Mouse (Mus musculus): ENCODE measurements around the gene Tas1r3.
A peak's percentile ranks its signal among the peaks of the same experiment; 100 is the strongest.

Gene Tas1r3

DNA sequence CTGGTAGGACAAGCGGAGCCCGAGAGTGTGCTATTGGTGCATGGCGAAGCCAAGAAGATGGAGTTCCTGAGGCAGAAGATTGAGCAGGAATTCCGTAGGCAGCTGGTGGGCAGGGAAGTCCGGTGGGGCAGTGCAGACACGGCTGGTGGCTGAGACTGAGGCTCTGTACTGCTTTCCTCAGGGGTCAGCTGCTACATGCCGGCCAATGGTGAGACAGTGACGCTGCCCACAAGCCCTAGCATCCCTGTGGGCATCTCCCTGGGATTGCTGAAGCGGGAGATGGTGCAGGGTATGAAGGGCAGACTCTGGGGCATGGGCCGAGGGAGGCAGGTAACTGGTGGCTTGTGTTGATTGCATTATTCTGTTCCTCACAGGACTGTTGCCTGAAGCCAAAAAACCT, 24.5 kb upstream of the Tas1r3 start:
- no peak for DNase-seq (ENCODE audit: low spot score in 2 of 2)

DNA sequence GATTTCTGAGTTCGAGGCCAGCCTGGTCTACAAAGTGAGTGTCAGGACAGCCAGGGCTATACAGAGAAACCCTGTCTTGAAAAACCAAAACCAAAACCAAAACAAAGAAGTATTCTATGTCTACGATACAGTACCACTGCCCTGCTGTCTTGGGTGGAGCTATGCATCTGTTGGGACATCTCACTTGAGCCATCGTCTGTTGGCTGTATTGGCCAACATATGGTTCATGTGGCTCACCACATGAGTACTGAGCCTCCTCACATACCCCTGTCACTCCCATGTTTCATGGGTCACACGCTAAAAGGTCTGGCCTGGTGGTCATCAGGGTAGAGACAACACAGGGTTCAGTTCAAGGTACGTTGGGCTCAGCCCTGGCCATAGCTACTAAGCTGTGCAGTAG, 23.2 kb upstream of the Tas1r3 start:
- DNase-seq (ENCODE audit: low spot score in 2 of 2), result no peak

DNA sequence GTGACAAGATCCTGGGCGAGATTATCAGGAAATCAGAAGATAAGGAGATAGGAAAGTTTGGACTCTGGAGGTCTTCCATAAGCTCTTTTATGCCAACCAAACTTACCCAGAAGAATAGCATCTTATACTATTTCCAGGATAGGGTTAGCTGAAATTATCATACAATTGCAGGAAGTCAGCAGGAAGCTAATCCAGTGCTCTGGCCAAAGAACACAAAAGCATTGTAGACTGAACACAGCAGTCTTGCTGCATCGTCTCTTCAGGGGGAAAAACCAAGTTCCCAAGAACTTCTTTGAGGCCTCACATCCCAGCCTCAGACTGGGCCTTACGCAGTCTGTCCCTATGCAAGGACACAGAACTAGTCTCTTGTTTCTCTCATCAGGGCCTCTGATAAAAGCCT, 20.4 kb upstream of the Tas1r3 start:
- no peak for DNase-seq (ENCODE audit: low spot score in 2 of 2)

DNA sequence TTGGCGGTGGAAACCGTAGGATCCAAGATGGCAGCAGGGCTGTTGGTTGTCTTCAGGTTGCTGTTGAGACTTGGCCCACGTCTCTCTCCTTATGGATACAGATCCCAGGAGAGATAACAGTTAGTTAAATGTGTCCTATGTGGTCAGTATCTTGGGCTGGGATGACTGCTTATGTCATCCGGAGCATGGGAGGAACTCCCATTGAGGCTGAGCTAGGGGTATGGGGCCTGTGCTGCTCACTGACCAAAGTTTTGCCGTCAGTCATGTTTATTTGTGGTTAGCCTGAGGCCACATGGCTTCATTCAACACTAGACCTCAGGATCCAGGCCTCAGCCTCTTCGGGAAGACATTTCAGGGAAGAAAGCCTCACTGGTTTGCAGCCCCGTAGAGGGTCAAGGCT, 8.2 kb upstream of the Tas1r3 start:
- no peak for DNase-seq (ENCODE audit: low spot score in 2 of 2)

DNA sequence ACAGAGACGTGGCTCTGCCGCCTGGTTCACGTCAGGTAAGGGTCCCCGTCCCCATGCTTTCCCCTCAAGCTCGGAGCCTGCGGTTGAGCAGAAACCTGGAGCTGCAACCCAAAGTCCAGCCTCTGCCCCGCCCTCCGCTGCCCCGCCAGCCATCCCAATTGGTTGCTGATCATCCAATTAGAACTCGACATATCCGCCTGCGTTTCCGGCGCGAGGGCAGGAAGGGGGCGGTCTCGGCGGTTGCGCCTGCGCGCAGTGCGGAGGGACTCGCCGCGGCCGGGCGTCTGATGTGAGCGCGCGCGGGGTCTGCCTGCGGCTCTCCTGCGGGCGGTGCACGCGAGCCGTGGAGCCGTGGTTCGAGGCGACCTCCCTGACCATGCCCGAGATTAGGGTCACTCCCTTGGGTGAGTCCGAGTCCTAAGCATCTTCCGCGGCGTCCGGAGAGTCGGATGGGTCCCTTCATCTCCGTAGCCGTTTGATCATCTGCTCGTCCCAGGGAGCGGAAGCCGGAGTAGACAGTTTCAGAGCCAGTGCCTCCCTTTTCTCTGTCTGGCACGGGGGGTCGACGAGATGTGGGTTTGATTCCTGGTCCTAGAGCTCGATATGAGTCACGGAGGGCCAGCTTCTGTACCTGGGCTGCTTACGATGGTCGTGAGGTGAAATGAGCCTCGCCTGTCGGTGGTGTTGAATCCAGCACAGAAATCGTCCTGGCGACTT, 6.3 kb upstream of the Tas1r3 start, which contains the start of the genes Cptp and Ints11:
Gene Cptp (minus strand): TSS at position 124 of the 717 bp plus-strand sequence.
Gene Ints11 (plus strand): TSS at position 230 of the 717 bp plus-strand sequence.
- DNase-seq (ENCODE audit: low spot score in 2 of 2), result peak; percentile 95 to 98

DNA sequence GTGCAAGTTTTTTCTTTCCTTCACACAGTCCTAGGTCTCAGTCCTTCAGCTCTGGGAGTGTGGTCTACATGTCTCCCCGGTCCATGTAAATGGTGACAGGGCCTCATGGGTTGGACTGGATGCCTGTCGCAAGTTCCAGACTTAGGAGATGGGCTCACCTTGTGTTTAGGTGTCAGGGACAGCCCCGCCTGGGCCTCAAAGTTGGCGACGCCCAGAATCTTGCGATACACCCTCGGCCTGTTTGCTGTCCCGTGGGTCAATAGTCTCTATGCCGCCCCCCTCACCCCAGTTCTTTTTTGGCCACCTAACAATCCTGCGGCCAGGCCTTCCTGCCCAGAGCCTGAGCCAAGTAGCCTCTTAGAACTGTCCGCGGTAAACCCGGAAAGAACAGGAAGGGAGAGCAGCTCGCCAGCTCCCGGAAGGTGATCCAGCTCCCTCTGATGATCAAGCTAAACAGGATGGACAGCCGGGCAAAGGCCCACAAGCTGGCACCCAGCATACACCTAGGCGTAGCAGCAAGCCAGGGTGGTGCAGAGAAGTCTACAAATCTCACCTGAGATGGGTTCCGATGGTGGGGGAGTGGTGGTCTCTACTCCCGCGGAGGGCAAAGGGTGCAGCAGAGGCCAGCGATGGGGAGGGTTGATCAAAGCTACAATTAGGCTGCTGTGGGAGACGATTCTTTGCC, 5.6 kb upstream of the Tas1r3 start:
- DNase-seq (ENCODE audit: low spot score in 2 of 2), result no peak

DNA sequence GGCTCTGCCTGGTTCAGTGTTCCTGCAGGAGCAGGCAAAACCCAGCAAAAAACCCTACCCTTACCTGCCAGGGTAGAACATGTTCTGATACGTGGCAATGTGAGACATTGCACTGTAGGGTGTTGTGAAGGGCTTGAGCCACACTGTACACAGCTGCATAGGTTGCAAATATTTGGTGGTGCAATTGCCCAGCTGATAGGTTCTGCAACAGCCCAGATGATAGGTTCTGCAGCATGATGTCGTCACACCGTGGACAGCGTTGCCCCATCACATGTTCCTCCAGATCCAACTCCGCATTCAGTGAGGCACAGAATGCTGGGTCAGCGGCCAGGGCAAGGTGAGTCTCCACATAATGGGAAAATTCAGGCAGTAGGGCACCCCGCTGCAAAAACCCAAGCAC, 1.4 kb downstream of the Tas1r3 start:
- DNase-seq (ENCODE audit: low spot score in 2 of 2), result no peak

DNA sequence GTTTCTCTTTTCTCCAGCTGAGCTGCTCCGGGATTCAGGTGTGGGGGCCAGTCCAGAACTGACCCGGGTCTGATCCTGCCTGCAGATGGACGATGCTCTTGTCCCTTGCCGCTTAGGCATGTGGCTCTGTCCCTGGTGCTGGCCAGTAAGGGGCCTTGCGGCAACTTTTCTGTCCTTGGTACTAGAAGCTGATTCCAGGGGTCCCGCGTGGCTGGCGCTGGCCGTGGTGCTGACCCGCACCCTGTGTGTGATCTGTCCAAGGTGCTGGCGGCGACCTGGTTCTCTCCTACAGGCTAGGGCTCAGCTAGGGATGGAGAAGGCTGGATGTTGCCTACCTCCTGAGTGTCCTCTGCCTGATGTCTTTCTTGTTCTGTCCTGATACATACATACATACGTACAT, 3.8 kb downstream of the Tas1r3 start:
- peak in 1 of 2 experiments; percentile 59 for DNase-seq (ENCODE audit: low spot score in 2 of 2)

DNA sequence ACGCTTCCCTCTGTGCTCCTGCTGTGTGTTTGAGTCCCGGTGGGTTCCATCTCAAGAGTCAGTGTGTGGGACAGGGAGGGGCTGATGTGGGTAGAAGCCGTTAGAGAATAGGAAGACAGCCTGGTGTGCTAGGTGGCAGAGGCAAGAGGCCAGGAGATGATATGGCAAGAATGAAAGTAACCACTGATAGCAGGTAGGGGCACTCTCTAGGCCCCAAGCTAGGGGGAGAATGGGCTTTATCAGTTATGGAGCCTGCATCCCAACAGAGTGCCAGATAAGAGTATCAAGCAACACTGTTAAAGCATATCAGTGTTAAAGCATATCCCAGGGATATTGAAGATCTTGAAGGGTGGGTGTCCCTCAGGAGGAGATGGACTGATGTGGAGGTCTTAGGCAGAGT, 6.3 kb downstream of the Tas1r3 start:
- no peak for DNase-seq (ENCODE audit: low spot score in 2 of 2)

DNA sequence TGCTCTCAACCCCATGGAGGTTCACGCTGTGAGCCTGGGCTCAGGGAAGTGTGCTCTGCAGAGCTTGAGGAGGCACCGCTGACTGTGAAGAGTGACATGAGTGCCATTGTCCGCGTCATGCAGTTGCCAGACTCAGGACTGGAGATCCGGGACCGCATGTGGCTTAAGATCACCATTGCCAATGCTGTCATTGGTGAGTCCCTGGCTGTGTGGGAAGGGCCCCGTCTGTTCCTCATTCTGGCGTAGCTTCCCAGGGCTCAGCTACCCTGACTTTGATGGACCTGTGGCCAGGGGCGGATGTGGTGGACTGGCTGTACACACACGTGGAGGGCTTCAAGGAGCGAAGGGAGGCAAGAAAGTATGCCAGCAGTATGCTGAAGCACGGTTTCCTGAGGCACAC, 7.1 kb downstream of the Tas1r3 start:
- DNase-seq (ENCODE audit: low spot score in 2 of 2), result no peak

DNA sequence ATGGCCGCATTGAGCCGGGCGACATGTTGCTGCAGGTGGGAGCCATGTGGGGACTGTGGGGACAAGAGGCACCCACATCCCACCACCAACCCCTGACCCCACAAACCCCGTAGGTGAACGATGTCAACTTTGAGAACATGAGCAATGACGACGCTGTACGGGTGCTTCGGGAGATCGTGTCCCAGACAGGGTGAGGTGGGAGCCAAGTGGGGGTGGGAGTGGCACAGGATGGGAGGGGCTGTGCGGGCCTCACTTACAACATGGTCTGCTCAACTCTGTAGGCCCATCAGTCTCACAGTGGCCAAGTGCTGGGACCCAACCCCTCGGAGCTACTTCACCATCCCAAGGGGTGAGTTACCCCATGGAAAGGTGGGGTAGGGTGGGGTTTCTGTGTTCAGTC, 8.2 kb downstream of the Tas1r3 start:
- no peak for DNase-seq (ENCODE audit: low spot score in 2 of 2)

DNA sequence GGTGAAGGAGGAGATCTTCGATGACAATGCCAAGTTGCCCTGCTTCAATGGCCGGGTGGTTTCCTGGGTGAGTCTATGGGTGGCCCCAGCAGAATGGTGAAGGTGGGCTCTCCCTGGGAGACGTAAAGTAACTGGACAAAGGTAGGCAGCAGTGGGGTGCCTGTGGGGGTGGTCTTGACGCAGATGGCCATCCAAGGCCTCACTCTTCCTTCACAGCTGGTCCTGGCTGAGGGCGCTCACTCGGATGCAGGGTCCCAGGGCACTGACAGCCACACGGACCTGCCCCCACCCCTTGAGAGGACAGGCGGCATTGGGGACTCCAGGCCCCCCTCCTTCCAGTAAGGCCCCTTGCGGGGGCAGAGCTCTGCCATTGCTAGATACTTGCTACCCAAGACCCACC, 9.7 kb downstream of the Tas1r3 start:
- DNase-seq (ENCODE audit: low spot score in 2 of 2), result no peak

DNA sequence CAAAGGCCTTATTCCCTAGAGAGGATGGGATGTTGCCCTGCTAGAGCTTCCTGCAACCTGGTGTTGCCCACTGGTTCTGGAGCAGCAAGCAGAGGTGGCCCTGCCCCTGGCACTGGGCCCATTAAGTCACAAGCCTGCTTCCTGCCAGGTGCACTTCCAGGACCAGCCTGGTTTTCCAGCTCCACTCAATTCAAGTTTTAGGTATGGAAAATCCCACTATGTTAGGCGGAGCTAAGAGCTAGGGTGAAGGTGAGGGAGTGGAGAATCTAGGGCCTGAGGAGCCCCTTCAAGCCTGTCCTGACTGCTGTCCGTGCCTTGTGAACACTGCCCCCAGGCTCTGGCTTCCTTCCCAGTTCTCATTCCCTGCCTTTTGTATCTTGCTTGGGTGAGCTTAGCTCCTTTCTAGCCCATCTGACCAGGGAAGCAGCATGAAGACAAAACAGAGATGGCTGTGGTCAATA, 11.2 kb downstream of the Tas1r3 start:
- DNase-seq (ENCODE audit: low spot score in 2 of 2), result no peak

DNA sequence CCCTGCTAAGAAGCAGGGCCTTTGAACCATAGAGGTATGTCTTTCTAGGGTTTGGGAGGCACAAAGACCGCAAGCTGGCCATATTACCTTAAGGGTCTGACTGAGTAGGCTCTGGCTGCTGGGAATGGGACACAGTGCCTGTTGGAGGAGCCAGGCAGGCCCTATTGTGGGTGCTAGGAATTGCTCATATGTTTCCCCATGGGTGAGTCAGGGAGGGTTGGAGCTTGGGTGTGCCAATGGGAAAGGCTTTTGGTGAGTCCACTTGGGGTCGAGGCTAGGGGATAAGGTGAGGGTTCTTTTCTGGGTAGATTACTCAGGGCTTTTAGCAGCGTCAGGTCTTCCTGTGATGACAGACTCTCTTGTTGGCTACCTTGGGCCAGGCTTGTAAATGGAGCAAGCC, 11.8 kb downstream of the Tas1r3 start:
- no peak for DNase-seq (ENCODE audit: low spot score in 2 of 2)

DNA sequence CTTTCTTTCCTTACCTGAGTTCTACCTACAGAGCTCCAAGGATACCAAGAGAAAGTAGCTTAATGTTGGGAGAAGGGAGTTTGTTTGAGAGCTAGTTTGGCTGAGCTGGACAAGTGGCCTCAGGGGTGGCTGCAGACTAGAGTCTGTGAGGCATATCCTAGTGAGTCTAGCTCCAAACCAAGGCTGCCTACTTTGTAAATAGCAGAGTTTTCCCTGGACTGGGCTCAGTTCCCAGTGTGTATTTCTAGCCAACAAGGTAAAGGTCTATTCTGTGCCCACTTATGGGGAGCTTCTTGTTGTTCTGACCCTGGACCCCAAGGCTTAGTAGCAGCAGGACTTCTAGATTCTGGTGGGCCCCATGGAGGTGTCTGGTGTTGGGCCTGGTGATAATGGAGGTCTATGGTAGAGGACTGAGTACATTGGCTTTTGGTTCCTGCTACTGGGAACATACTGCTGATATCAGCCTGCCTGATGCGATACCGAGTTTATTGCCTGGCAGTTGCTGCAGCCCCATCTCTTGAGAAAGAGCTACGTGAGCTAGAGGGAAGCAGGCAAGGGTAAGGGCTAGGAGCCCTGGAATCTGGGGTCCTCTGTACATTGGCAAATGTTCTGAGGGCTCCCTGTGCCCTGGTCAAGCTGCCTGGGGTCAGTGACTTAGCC, 13.2 kb downstream of the Tas1r3 start:
- DNase-seq (ENCODE audit: low spot score in 2 of 2), result no peak

DNA sequence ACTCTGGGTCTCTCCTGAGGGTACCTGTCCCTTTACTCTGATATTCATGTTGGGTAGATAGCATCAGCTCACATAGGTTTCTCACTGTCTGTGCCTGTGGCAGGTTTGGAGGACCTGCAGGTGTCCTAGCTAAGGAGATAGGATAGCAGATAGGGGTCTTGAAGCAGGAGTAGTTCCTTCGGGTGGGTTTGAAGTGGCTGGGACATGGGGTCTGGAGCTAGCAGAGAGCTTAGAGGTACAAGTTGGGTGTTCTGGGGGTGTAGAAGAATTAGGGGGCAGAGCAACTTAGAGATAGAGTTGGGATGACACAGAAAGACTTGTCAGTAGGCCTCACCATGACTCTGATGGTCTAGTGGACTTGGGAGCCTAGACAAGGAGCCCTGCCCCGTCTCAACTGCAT, 13.8 kb downstream of the Tas1r3 start:
- no peak for DNase-seq (ENCODE audit: low spot score in 2 of 2)

DNA sequence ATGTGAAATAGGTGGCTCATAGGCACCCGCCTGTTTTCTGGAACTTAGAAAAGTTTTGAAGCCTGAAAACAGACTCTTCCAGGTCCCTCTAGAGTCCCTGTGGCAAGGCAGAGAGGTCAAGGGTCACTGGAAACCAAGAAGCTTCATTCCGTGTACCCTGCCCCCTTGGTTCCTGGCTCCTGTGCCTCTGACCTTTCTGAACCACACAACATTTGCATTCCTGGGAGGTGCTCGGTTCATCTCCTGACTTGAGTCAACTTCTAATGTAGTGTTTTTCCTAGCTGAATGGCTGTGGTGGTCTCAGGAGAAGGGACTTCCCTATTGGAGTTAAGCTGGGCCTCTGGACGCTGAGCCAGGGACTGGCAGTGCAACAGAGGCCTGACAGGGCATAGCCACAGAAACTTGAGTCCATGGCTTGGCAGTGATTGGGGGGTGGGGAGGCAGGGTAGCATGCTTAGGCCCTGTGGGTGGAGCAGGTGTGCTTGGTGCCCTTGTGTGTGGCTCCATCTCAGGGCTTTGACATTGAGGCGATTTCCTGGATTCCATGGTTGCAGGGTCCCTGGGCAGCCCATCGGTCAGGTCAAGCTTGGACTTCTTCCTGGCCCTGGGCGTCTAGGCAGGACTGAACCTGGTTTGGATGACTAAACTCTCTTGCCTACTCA, 14.6 kb downstream of the Tas1r3 start:
- no peak for DNase-seq (ENCODE audit: low spot score in 2 of 2)

DNA sequence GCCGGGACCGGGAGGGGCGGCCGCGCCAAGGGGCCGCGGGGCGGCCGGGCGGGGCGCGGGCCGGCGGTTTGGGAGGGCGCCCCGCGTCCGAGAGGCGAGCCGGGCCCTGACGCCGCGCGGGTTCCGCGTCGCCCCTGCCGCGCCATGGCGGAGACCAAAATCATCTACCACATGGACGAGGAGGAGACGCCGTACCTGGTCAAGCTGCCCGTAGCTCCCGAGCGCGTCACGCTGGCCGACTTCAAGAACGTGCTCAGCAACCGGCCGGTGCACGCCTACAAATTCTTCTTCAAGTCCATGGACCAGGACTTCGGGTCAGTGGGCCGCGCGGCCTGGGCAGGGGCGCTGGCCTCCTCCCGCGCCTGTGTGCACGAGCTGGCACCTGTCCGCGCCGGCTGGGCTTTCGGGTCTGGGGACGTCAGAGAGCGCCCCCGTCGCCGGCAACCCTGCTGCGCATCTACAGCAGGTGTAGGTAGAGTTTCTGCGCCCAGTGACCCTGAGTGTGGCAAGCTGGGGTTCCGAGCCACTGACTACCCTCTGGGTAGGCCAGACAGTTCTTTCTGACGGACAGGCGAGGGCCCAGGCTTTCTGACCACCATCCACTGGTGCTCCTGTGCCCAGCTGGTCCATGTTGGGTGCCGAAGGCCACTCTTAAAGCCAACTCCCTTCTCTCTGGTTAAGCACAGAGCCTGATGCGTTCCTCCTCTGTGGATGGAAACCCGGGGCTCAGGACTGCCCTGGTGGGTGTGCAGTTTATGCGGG, 15.4 kb downstream of the Tas1r3 start:
- DNase-seq (ENCODE audit: low spot score in 2 of 2), result peak in 1 of 2 experiments; percentile 42

DNA sequence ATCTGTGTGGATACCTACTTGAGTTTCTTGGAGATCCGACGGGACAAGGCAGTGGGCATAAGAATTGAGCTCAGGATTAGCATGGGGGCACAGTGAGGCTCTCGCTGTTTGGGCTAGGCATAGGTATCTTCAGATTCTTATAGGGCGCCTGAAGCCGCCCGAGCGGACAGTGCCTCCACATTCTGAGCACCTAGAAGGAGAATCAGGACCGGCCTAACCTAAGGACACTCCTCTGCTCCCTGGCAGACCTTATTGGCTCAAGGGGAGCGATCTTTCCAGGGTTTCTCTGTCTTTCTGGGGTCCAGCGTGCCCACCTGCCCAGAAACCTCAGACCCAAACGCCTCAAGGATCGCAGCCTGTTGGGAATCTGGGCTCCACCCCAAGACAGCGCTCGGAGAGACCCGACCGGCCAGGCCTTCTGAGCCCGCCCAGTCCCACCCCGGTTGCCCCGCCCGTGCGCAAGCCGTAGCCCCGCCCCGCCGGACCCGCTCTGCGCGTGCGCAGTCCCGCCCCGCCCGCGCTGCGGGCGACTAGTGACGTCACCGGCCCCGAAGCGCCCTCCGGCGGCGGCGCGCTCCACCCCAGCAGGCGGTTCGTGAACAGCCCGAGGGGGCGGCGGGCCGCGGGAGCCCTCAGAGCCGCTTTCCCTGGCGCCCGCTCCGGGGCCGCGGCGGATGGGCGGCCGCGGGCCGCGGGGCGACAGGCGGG, 16.1 kb downstream of the Tas1r3 start, which contains the start of gene Dvl1:
Gene Dvl1 (plus strand): TSS at position 532 of the 708 bp plus-strand sequence.
- DNase-seq (ENCODE audit: low spot score in 2 of 2), result peak; percentile 96

DNA sequence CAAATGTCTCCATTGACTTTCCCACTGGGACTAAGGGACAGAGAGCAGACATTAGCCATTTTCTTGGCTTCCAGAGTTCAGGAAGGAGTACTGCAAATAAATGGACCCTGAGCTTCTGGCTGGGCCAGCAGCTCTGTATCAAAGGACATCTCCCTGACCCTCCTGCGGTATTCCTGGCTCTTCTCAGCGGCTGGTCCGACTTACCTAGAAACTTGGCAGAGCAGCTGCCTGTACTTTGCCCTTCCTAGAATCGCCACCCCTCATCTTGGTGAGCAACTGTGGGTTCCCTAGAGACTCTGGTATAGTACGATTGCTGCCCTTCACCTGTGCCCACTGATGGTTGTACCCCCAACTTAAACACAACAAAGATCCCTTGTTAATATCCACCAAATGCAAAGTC, 19.9 kb downstream of the Tas1r3 start:
- no peak for DNase-seq (ENCODE audit: low spot score in 2 of 2)

Data from urinary bladder, postnatal 4 days (tissue).